9 mouse cellular contexts compared by ENCODE assay signal in the genomic region with DNA sequence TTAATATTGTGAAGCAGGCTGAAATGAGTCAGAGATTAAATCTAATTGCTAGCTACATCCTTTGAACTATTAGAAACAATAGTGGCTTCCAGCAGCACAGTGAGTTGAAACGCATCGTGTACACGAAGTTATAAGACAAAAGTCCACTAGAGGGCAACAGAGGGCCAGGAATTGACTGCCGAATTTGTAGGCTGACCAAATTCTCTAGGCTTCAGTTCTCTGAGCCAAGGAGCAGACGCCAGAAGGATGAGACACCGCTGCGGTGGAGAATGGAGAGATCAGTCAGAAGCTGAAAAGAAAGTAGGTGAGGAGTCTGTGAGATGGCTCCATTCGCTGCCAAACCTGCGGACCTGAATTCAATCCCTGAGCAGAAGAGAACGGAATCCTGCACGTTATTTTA. TPM values are rescaled to one million over a fixed set of nuclear protein-coding genes. Genes with fewer than 3 reads are reported as not detected.
DNase-seq lines count a peak whose midpoint lies in the region; ATAC-seq lines count a peak whose summit lies in the region.
"Had no signal": no experiment of that assay in that cellular context is flagged by ENCODE, and none has a peak within 500 bp of the region (broad histone marks: within the 10 kb centered on the region; RNA-seq: fewer than 3 reads in every experiment).

No protein-coding gene starts in this region.

- ATAC-seq in limb, embryonic 11.5 days (ENCODE audit: insufficient number of reproducible peaks, low FRiP score, low TSS enrichment, low read depth), result no peak
- ATAC-seq in midbrain, embryonic 13.5 days, result peak; percentile 77

- no peaks in the 10 kb centered on the region for H3K27me3 ChIP-seq in limb, embryonic 11.5 days (ENCODE audit: control insufficient read depth, insufficient read depth, low read length)
- no peaks in the 10 kb centered on the region for H3K27me3 ChIP-seq in midbrain, embryonic 13.5 days
- no peaks in the 10 kb centered on the region for H3K27me3 ChIP-seq in splenic B cell, adult 2 months (ENCODE audit: control insufficient read depth, insufficient read depth, low read length, poor library complexity, severe bottlenecking)

- H3K36me3 ChIP-seq in limb, embryonic 11.5 days (ENCODE audit: control insufficient read depth, insufficient read depth, low read length), result no peaks in the 10 kb centered on the region
- H3K36me3 ChIP-seq in midbrain, embryonic 13.5 days, result no peaks in the 10 kb centered on the region
- no peaks in the 10 kb centered on the region for H3K36me3 ChIP-seq in splenic B cell, adult 2 months (ENCODE audit: control insufficient read depth, insufficient read depth, low read length, poor library complexity, severe bottlenecking)

- H3K9ac ChIP-seq in limb, embryonic 11.5 days (ENCODE audit: low read length), result no peak overlapping the region
- H3K9ac ChIP-seq in midbrain, embryonic 13.5 days (replicated peaks), result no peak overlapping the region

- WGBS in limb, embryonic 11.5 days, result 15% methylated on average over 11 of the region's 11 CpGs
- 15% methylated on average over 11 of the region's 11 CpGs for WGBS in midbrain, embryonic 13.5 days

- H3K4me3 ChIP-seq in limb, embryonic 11.5 days (ENCODE audit: low read depth, low read length), result no peak overlapping the region
- H3K4me3 ChIP-seq in midbrain, embryonic 13.5 days (replicated peaks), result peak overlapping the region; percentile 14
- H3K4me3 ChIP-seq: erythroblast, embryonic 14.5 days had no signal

- H3K9me3 ChIP-seq in limb, embryonic 11.5 days (ENCODE audit: control insufficient read depth, low read length), result no peaks in the 10 kb centered on the region
- no peaks in the 10 kb centered on the region for H3K9me3 ChIP-seq in midbrain, embryonic 13.5 days

- DNase-seq in 416B (ENCODE audit: low read depth), result peak; percentile 88
- DNase-seq in adrenal gland, adult (ENCODE audit: inconsistent age in 2 of 2, low spot score in 1 of 2), result peak; percentile 62 to 88
- DNase-seq in embryo, embryonic 10 days (ENCODE audit: low spot score), result peak; percentile 89
- DNase-seq in heart, adult 18-20 months, result peak; percentile 66 to 83
- DNase-seq in kidney, adult 18-20 months, result peak; percentile 52
- DNase-seq in limb, embryonic 11.5 days (ENCODE audit: low spot score), result peak; percentile 75
- peak; percentile 83 for DNase-seq in splenic B cell, adult 2 months (ENCODE audit: low read depth, low spot score)

- H3K4me2 ChIP-seq in limb, embryonic 11.5 days (ENCODE audit: low read depth, severe bottlenecking), result peak overlapping the region; percentile 23
- H3K4me2 ChIP-seq in midbrain, embryonic 13.5 days (replicated peaks), result peak overlapping the region; percentile 44

- no peaks in the 10 kb centered on the region; the same call in 1 of the 2 replicates for H3K4me1 ChIP-seq in limb, embryonic 11.5 days (ENCODE audit: control insufficient read depth, insufficient read depth, low read length)
- H3K4me1 ChIP-seq in midbrain, embryonic 13.5 days (replicated peaks), result peaks cover 11% of the 10 kb centered on the region

- H3K27ac ChIP-seq in limb, embryonic 11.5 days (replicated peaks; ENCODE audit: low read depth, low read length), result no peak overlapping the region
- H3K27ac ChIP-seq in midbrain, embryonic 13.5 days, result no peak overlapping the region

RNA-seq across cellular contexts. Expression of a gene that starts 43.6 kb away (rescaled TPM):
- 10 to 100 TPM; 79.8 to 88.6 TPM for total RNA-seq in heart, adult 18-20 months (2021)
- polyA plus RNA-seq in limb, embryonic 11.5 days (2014; fragmentation: Nextera tagmentation; extraction: Ambion mirVana), result 62.4 and 63.0 TPM in 2 replicates
- 33.3 and 36.8 TPM in 2 replicates for polyA plus RNA-seq in midbrain, embryonic 13.5 days (2015; fragmentation: Nextera tagmentation; extraction: Ambion mirVana)
